Mouse (Mus musculus): ENCODE measurements around the gene Rgs3.

Rgs3 gene

DNA sequence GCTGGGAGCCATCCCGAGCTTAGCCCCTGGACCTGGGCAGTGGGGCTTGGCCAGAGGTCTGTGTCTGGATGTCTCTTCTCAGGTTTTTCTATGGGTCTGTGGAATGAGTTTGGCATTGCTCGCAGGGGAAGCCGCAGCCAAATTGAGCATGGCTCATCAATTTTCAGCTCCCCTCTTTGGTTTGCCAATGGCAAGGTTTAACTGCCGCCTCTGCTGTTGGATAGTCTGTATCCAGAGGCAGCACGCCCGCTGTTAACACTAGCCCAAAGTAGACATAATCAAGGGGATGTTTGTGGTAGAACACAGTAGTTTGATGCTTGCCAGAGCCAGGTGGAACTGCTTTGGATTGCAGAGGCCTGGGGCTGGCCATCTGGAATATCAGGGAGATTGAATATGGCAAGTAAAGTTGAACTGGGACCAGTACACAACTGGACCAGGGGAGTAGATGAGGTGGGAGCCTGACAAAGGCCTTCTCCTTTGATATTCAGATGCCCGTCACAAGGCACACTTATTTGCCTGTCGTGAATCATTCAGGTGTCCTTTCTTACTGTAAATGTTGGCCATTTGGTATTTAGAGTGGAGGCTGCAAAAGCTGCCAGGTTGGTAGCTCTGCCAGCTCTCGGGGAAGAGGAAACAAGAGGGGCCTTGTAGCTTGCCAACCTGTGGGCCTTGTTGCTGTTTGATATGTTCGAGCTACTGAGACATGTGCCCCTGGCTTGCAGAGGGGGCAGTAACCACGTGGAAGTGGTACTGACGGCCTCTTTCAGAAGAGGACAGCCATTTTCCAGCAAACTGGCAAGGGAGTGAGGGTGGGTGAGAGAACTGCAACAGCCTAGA, 93.5 kb downstream of the Rgs3 start:
- no peak for DNase-seq (ENCODE audit: low read depth, low spot score)

DNA sequence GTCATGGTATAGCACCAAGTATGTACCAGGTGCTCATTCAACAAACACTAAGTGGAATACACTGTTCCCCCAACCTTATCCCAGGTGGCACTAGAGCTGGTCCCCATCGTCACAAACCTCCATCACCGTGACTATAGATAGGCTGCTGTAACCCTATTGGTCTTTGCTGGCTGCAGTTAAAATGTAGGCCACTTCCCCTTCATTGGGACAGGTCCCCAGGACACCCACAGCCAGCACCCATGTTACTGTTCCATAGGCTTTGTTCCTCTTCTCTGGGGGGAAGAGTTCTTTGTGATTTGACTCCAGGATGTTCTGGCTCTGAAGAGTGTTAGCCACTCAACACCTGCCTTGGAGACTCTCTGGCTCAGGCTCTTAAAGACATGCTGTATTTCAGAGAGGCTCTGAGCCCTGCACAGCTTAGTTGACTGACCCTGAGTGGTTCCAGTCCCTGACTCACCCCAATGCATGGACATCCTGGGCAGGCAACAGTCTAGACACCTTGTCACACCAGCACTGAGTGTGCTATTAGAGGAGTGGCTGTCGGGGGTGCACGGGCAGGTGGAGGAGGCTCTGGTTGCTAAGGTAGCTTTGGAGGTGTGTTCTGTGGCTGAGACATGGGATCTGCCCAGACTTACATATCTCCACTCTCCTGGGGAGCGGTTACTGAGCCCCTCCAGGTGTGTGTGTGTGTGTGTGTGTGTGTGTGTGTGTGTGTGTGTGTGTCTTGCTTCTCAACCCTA, 94.4 kb downstream of the Rgs3 start:
- DNase-seq (ENCODE audit: low read depth, low spot score) = no peak

DNA sequence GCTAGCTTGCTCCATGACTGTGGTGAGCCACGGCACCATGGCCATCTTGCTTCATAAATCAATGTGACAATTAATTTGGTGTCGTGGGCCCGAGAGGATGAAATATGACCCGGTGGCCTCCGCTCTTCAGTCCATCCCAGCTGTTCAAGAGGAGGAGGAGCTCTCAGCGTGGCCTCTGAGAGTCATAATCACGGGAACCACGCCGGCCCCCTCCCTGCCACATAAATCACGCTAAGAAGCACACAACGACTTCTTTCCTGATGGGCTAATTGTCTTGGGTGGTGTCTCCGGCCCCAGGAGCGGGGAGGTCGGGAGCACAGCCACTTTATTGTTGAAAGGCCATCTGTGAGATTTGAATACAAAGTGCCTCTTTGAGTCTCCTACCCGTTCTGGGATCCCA, 99.6 kb downstream of the Rgs3 start:
- DNase-seq (ENCODE audit: low read depth, low spot score) = peak; percentile 66

DNA sequence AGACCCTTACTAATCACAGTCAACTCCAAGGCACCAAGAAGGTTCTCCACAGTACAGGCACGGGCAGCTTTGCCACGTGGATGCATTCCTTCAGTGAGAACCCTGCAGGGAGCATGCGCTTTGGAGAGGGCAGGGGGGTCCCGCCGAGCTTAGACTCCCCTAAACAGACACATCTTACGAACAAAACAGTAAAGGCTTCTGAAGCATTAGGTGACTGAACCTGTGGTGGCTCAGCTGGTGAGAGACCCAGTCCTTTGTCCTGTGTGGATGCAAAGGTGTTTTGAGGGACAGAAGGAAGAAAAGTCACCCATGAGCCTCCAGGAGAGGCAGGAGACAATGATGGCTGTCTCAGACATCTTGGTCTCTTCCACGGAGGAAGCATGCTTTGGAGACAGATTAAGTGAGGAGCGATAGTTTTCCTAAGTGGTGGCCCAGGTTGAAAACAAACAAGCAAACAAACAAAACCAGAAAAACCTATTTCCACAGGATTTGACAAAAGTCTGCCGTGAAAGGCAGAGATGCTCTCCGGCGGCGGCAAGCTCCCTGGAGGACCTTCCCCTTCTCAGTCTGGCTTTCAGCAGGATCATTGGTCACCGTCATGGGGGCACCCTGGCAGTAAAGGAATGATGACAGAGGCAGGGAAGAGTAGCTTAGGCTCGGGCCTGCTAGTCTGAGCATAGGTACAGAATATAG, 100.4 kb downstream of the Rgs3 start:
- DNase-seq (ENCODE audit: low read depth, low spot score) = no peak

DNA sequence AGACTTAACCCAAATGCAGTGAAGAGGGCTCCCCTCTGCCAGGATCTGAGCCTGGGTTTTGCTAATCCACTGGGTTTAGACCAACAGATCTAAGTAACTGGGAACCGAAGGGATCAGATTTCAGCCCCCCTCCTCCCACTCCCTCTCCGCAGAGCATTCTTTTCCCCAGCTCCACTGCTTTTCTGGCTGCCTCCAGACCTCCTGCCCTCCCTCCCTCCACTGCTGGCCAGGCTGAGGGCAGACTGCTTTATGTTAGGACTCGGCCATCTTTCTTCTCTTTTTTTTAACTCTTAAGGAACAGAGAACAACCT, 100.9 kb downstream of the Rgs3 start:
- DNase-seq (ENCODE audit: low read depth, low spot score) = no peak

DNA sequence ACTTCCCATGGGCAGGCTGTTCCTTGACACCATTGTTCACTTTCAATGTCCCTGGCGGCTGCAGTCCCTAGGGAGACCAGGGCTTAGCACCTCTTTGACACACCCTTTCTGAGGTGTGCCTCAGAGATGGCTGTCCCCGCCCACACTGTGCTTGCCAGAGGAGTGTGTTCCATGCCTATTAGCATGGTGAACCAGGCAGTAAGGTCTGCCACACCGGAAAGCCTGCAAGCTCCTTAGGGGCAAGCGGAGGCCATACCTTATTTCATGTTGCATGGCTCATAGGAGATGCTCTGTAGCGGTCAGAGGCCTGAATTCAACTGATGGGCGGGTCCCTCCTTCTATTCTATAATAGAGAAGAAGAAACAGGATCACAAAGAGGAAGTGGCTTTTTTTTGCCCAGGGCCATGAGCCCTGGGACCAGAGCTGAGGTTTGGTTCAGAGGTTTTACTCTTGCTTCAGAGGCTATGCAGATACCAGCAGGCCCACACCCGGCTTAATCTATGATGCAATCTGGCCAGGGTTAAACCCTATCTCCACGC, 101.7 kb downstream of the Rgs3 start:
- no peak for DNase-seq (ENCODE audit: low read depth, low spot score)

DNA sequence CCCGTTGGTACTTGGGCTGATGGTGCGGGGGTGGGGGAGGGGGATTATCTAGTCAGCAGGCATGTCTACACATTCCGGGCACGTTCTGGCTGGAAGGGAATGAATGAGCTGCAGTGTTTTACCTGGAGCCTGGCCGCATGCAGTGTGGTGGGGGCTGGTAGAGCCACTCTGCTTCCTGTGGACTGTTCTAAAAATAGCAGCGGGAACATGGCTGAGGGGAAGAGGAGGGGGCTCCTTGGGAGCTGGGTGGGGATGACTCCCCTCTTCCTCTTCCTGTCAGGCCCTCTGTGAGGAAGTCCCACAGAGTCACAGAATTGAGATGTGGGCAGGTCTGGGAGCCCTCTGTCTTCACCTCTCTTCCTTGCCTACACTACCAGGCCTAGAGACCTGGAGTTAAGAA, 103.7 kb downstream of the Rgs3 start:
- no peak for DNase-seq (ENCODE audit: low read depth, low spot score)

DNA sequence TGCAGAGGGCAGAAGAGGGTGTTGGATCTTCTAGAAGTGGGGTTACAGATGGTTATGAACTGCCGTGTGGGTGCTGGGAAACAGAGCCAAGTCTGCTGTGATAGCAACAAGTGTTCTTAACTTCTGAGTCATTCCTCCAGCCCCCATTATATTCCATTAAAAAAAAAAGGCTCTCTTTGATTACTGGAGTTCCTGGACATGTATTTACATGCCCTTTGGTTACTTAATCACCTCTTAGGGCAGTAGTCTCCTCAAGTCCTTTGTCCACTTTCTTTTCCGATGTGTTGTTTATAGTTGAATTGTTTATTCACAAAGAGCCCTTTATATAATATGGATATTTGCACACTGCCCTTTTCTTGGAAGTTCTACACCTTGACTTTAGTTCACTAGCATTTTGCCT, 106.2 kb downstream of the Rgs3 start:
- DNase-seq (ENCODE audit: low read depth, low spot score) = no peak

DNA sequence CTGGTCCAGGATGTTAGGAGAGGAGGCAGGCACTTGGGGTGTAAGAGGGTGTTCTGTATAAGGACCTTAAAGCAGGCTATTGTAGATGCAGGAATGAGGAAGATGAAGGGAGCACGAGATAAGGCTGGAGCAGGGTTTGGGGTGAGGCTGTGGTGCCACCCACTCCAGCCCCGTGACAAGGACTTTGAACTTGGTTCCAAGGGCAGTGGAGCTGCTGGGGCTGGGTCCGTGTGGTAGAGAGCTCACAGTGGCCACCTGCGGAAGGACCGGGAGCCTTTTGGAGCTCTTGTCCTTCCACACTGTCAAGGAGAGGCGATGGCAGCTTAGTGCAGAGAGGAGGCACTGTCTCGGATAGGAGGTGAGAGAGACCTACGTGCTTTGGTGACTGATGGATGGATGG, 109.0 kb downstream of the Rgs3 start:
- no peak for DNase-seq (ENCODE audit: low read depth, low spot score)

DNA sequence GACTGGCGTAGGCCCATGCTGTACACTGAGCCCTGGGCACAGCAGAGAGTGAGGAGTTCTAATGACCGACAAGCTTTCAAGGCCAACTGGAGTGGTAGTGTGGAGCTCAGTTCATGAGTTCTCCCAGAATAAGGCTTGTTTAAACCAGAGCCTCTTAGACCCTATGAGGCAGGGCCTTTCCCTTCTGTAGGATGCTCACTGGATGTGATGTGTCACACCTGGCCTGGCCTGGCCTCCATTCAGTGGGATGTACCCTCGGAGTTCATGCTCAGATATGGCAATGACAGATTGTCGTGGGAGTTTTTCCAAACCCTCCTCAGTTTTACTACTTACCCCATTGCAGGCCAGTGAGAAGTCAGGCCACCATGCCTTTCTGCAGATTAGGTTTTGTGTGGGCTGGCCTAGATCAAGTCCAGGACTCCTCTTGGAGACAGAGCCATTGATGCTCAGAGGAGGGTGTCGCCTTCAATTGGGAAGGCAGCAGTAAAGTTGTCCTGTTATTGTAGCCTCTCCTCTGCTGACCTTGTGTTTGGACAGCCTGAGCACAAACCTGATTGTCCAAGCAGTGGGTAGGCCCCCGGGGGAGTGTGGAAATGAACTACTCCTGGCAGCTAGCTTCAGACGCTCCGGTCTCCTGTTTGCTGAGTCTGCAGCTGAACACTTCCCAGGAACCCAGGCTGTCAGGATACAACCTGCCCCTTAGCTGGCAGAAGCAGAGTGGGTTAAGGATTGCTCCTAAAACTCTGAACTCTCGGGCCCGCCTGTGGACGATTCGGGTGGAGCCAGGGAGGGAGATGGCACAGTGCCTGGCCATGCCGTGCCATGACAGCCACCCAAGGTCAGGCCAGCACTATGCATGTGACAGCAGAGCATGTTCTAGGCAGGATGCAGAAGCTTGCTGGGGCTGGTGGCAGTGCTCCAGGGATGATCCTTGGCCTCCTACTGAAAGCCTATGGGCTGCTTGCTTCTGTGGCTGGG, 109.7 kb downstream of the Rgs3 start:
- DNase-seq (ENCODE audit: low read depth, low spot score) = no peak

DNA sequence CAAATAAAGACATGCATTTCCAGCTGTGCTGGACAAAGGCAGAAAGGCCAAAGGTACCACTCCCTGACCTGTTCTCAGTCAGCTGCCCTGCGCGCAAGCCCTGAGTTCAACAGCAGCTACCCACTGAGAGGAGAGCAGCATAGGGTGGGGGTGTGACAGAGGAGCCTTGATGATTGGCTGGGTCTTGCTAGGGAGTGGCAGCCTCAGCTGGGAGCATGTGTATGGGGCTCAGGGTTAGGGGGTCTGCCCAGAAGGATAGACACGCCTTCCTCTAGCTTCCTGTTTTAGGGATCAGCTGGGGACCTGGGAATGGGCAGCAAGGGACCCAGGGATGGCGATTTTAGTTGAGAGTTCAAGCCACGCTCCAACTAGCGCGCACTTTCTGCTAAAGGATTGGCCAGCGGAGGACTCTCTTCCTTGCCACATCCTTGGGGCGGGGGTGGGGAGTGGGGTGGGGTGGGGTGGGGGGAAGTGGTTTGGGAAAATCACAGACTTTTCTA, 113.9 kb downstream of the Rgs3 start:
- DNase-seq (ENCODE audit: low read depth, low spot score) = no peak

DNA sequence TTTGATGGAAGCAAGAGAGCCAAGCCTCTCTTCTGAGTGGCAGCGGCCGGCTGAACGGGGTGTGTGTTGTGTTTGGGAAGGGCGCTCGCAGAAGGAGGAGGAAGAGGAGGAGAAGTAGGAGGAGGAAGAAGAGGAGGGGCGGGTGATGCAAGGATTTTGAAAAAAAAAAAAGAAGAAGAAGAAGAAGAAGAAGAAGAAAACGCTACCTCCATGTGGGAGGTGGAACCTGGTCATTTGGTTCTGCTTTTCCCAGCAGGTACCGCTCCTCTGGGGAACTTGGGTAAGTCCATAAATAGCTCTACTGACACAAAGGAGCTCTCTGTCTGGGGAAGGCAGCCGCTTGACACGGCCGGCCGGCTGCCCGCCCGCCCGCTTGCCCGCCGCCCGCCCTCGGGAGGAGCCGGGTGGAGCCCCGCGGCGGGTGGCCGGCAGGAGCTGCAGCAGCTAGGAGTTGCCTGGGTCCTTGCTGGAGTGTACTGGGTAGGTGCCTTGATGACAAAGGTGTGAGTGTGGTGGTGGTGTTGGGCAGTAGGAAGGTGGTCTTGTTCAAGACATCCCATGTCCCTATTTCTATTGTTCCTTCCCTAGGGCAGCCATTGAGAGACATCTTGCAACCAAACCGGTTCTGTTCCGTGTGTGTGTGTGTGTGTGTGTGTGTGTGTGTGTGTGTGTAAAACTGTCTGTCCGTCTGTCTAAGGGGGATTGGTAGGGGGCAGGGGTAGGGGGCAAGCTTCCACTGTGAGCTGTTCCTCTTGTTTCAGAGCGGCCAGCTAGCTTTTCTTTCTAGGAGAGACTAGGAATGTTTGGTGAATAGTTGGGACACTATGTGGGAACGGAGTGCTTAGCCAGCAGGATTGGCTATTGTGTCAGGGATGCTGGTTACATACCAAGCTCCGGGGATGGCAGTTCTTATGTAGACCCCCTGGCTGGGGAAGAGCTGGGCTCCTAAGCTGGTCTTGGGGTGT, 114.7 kb downstream of the Rgs3 start:
- no peak for DNase-seq (ENCODE audit: low read depth, low spot score)

DNA sequence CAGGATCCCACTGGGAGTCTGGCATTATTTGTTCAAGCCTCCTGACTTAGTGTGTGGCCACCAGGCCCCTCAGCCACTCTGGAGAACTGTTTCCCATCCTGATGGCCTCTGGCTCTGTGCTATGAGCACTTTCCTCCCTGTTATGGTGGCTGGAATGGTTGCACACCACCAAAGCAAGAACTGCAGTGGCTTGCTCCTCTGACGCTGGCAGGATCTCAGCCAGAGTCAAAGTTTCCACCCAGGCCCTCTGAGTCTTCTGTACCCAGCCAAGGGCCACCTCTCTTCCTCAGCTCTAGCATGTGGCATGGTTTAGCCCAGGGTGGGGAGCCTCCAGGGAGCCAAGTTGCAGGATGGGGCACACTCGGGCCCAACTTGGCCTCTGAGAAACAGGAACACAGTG, 115.7 kb downstream of the Rgs3 start:
- no peak for DNase-seq (ENCODE audit: low read depth, low spot score)

DNA sequence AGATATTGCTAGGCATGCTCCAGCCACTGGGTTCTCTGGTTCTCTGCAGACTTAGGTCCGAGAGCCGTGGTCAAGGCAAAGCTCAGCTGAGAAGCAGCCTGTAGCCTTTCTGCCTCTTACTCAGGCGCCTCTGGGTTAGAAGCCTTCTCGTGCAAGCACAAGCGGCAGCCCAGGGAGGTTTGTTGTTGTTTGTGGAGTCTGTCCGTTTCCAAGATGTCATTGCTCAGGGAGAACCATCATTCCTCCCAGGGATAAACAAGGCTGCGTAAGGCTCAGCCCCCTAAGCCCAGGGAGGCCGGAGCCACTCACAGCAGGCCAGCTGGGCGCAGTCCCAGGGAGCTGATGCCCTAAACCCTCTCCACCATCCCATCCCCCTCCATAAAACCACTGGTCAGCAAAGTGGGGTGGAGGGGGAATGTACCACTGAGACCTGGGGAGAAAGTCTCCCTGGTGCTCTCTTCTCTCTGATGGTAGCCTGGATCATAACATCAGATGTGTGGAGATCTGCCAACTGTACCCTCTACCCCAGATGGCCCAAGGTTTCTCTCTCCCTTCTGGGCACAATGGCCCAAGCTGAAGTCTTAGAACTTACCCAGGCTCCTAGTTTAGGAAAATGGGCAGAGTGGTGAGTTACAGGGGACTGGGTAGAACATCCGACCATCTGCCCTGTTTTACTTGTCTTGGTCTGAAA, 117.5 kb downstream of the Rgs3 start:
- DNase-seq (ENCODE audit: low read depth, low spot score) = no peak

DNA sequence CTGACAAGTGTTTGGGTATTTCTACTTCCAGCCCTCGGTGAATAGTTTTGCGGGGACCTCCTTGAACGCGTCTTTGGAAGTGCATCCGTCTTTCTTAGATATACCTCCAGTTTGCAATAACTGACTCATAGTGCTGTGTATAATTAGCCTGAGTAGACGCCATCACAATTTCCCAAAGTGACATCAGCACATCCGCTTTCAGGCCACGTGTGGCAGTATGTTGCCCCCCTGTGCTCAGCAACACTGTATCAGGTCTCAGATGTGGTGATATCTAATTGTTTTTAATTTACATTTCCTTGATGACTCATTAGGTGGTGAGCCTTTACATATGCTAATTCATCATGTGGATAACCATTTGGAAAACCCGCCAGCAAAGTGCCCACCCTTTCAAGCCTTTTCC, 119.5 kb downstream of the Rgs3 start:
- DNase-seq (ENCODE audit: low read depth, low spot score) = no peak

DNA sequence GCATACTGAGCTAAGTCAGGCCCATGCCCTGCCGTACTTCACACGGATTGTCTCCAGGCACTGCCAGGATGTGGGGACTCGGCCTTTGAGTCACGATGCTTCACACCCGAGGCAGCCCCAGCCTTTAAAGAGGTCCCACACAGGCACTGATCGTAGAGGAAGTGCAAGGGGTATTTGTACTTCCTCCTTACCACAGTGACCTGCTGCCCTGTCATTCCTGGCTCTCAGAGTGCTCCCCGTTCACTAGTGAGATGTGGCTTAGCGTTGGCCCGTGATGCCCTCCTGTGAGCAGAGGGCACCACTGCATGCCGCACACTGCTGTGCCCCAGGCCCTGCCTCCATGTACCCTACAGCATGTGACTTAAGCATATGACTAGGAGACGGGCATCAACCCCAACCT, 121.8 kb downstream of the Rgs3 start:
- DNase-seq (ENCODE audit: low read depth, low spot score) = no peak

DNA sequence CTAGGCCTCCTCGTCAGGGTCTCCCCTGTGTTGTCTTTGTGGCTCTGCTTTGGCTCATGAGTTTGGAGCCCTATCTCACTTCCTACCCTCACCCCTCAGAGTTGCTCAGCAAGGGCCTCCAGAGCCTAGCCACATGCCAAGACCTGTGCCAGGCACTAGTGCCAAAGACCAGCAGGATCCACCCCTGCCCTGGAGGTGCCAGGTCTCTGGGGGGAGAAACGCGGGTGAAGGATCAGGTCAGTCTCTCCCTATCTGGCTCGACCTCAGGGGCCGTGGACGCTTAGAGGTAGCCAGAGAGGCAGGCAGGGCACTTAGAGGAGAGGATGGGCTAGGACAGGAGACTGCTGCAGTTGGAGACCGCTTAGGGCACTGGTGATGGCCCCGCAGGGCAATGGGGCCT, 122.7 kb downstream of the Rgs3 start:
- DNase-seq (ENCODE audit: low read depth, low spot score) = no peak

DNA sequence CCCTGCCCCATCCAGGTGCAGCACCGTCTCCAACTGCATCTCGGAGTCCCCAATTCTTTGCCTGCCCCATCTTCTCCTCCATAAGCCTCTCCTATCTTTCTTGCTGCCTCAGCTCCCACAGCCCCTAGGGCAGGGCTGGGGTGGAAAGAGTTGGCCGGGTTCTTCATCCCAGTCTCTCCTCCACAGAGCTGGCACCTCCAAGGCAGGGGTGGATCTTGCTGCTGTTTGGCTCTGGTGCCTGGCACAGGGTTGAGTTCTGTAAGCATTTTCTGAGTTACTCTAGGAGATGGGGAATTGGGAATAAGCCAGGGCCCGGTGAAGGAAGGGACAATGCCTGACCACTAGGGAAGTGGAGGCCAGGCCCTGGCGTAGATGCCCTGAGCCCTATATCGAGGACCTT, 123.5 kb downstream of the Rgs3 start:
- no peak for DNase-seq (ENCODE audit: low read depth, low spot score)

DNA sequence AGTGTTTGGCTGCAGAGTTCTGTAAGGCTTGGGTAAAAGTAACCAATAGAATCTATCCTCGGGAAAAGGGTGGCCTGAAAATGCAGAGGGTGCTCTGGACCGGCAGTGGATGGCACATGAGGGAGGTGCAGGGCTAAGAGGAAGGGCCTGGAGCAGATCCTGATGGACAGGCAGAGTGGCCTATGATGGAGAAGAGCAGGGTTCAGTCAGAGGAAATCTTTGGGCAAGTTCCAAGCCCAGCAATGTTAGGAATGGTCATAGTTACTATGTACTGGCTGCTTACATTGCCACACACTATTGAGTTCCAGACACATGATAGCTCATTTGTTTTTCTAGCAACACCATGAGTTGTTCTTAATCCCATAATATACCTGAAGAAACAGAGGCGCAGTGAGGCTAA, 124.7 kb downstream of the Rgs3 start:
- no peak for DNase-seq (ENCODE audit: low read depth, low spot score)
